Mouse (Mus musculus): ENCODE results near the gene Golga2. TPM values are rescaled to one million over a fixed set of nuclear protein-coding genes. Genes with fewer than 3 reads are reported as not detected.

Gene Golga2
- polyA plus RNA-seq, 1 experiment = 66.6 TPM

- DNase-seq (ENCODE audit: extremely low spot score in 1 of 2, low spot score in 1 of 2) = peak in 1 of 2 experiments; percentile 58
These were observed 28.6 kb downstream of the Golga2 start for GRCm38 (mm10) chr2:32315751-32316150.

DNA sequence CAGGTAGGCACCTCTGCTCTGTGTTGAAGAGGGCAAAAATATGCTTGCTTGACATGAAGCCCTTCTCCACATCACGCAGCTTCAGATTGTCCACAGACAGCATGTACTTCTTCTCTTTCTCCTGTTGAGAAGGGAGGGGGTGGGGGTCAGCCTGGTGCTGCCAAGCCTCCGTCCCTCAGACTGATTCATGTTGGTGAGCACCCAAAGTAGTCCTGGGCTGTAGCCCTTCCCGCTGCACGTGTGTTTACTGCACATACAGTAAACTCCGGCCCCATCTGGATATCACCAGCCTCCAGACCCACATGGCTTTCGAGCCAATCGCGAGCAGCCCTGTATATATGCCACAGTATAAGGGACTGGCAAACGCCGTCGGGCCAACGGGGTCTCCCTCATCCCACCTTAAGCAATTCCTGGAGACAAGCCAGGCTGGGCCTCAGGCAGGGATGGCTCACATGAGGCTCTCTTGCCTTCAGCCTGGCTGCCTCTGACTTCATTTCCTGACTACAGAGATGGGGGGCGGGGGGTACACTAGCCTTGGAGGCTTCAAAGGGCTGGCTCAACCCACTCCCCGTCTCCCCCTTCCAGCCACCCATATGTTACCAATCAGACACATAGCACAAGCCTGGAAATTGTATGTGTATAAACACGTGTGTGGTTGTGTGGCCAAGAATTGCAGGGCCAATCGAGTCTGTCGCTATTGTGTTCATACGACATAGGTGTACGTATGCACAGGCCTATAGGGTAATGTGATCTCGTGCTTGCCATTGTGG, 29.9 kb downstream of the Golga2 start:
- DNase-seq (ENCODE audit: extremely low spot score in 1 of 2, low spot score in 1 of 2) = no peak

GRCm38 (mm10) chr2:32317791-32318417, 30.7 kb downstream of the Golga2 start:
- no peak for DNase-seq (ENCODE audit: extremely low spot score in 1 of 2, low spot score in 1 of 2)

- DNase-seq (ENCODE audit: extremely low spot score in 1 of 2, low spot score in 1 of 2) = no peak
These were observed 31.8 kb downstream of the Golga2 start for GRCm38 (mm10) chr2:32318709-32319585.

- DNase-seq (ENCODE audit: extremely low spot score in 1 of 2, low spot score in 1 of 2) = no peak
These were observed 32.7 kb downstream of the Golga2 start for GRCm38 (mm10) chr2:32319586-32320580.

DNA sequence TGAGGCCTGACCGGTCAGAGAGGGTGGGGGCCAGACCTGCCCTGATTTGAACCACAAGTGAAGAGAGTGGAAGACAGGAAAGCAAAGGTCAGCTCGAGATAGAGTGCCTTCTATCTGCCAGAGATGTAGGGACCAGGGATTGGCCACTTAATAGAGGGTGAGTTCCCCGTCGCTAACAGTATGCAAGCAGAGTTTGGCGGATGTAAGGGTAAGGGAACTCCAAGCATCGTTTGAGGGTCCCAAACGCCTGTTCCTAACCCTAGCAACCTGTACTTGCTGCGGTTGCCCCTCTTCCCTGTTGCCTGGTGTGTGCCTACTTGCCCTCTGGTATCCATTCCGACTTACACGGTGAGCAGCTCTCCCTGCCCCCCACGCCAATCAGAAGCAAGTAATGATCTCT, 33.5 kb downstream of the Golga2 start:
- DNase-seq (ENCODE audit: extremely low spot score in 1 of 2, low spot score in 1 of 2) = no peak

DNA sequence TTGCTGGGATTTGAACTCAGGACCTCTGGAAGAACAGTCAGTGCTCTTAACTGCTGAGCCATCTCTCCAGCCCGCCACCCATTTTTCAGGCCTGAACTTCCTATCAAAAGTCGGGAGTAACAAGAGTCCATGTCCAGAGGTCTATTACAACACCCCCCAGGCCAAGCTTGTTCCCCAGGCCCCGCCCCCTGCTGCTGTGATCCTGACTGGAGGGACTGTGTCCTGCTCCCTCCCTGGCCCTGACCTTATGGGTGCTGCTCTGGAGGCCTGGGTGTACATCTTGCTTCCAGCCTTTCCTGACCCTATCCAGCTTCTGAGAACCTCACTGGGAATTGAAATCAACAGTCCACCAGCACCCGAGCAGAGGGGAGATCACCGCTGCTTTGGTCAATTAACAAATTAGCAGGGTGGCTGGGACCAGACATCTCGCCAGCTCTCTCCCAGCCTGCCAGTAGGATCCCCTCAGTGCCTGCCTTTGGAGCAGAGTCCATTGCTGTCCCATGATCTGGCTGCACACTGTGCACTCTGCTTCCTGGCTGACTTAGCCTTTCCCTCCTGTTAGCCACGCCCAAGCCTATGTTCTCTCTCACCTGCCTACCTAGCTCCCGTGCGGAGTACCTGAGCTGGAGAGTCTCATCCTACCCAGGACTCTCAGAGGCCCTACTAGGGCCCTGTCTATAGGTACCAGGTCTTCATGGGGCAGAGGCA, 34.6 kb downstream of the Golga2 start:
- no peak for DNase-seq (ENCODE audit: extremely low spot score in 1 of 2, low spot score in 1 of 2)

GRCm38 (mm10) chr2:32322754-32323741, 35.9 kb downstream of the Golga2 start:
- DNase-seq (ENCODE audit: extremely low spot score in 1 of 2, low spot score in 1 of 2) = no peak

DNA sequence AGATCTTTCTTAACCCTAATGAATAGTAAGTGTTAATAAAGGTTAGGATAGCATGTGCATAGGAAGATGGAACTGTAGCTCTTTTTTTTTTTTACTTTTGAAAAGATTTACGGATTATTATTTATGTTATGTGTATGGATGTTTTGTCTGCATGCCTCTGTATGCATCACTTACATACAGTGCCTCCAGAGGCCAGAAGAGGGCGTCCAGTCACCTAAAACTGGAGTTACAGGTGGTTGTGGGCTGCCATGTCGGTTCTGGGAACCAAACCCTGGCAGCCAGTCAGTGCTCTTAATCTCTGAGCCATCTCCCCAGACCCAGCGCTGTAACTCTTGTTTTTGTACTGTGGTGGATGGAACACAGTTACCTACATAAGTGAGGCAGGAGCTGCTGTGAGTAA, 37.1 kb downstream of the Golga2 start:
- no peak for DNase-seq (ENCODE audit: extremely low spot score in 1 of 2, low spot score in 1 of 2)

DNA sequence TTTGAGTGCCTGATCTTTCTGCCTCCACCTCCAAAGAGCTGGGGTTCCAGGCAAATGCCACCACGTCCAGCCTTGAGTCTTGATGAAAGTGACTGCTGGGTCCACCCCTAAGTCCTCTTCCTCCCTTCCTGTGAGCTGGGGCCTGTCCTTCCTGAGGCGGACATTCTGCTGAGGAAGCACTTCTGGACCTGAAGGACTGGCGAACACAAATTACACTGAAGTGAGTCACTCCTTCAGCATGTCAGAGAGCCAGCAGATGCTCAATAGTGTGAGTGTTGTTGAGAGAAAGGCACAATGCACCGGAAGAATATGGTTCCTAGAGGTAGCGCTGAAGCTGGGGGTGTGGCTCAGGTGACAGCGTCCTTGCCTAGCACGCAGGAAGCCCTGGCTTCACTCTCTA, 38.2 kb downstream of the Golga2 start:
- no peak for DNase-seq (ENCODE audit: extremely low spot score in 1 of 2, low spot score in 1 of 2)

- no peak for DNase-seq (ENCODE audit: extremely low spot score in 1 of 2, low spot score in 1 of 2)
These were observed 40.0 kb downstream of the Golga2 start for GRCm38 (mm10) chr2:32327200-32327599.

DNA sequence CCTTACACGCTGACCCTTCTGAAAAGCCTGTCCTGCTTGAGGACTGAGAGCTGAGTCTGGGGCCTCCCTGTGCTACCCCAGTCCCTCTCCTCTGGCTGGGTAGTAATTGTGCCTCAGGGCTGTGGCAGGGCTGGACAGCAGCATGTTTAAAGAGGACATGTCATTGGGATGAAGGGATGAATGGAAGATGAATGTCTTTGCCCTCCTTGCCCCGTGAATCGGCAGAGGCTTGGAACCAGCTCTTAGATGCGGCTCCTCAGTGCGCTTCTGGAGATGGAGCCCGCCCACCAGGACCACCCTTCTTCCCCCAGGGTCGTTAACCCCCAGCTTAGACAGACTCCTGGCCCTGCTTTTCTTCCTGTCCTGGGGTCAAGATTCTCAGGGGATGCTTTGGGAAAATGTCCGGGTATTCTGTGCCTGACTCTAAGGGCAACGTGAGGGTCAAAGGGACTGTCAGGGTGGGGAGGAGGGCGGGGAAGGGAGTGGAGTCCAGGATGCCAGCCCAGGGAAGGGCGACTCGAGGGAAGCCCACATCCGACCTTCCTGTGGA, 41.8 kb downstream of the Golga2 start:
- DNase-seq (ENCODE audit: extremely low spot score in 1 of 2, low spot score in 1 of 2) = no peak

DNA sequence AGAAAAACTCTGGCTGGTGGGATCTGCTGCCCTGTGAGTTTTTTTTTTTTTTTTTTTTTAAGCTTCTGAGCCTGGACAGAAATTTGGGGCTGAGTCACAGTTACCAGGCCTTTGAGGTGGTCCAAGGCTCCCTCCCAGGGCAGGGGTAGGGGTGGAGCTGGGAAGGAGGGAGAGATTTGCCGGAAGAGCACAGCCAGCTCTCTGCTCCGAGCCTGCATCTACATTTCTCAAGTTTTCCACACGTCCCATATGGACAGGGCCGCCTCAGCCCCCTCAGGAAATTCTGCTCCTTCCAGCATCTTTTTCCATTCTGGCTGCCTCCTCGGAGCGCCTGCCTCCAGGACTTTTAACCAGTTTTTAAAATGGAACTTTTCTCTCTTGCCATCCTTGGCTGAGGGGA, 42.3 kb downstream of the Golga2 start:
- DNase-seq (ENCODE audit: extremely low spot score in 1 of 2, low spot score in 1 of 2) = no peak

DNA sequence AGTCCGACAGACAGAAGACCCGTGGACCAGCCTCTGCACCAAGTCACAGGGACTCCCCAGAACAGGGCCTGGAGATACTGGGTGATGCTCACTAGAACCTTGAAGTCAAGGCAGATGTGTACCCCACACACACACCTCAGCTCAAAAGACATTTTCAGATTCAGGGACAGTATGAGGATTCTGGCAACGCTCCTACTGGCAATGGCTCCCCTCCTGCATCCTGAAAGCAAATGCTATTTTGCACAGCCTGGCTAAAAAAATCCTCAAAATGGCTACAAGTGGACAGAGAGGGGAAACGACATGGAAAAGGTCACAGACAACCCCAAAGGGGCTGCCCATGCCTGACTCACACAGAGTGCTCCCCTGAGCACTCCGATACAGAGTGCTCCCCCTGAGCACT, 45.0 kb downstream of the Golga2 start:
- DNase-seq (ENCODE audit: extremely low spot score in 1 of 2, low spot score in 1 of 2) = no peak

- no peak for DNase-seq (ENCODE audit: extremely low spot score in 1 of 2, low spot score in 1 of 2)
These were observed 48.7 kb downstream of the Golga2 start for GRCm38 (mm10) chr2:32335888-32336287.

DNA sequence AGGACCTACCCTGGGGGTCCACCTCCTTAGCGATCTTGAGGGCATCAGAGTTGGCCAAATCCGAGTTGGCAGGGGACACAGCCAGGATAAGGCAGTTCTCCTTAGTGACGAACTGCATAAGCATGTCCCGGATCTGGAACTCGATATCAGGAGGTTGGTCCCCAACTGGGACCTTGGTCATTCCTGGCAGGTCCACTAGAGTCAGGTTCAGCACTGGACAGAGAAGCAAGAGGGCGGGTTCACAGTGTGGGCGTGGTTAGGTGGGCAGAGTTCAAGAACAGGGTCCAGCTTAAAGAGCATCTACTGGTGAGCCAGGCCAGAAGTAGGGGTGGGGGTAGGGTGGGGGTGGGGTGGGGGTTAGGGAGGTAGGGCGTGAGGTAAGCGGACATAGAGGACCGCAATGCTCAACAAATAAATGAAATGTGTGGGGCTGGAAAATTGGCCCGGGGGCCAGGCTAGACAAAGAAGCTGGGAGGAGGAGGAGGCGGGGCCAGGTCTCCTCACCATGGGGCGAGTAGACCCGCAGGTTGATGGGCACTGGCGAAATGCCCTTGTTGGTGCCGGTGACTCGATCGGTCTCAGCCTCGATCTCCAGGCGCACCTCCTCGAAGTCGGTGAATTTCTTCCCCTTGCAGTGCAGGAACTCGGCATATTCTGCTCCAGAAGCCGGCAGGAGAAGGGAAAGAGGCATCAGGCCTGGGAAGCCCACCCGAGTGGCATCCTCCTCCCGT, 52.9 kb downstream of the Golga2 start:
- DNase-seq (ENCODE audit: extremely low spot score in 1 of 2, low spot score in 1 of 2) = no peak

Measured in frontal cortex, adult 2 months (tissue).